Mouse (Mus musculus) heart, postnatal 36 days (tissue): ENCODE data around the gene Ksr2. TPM values are rescaled to one million over a fixed set of nuclear protein-coding genes. Genes with fewer than 3 reads are reported as not detected.
"Not testable (repeated sequence)": the region's sequence is repeated elsewhere in the genome, so short reads cannot be mapped to it uniquely, and the experiment has no call there.

ENCODE experiments used
- DNase-seq, 2 experiments: peaks; one replicate each; pipeline ENCODE4 v3.0.0; 2021 to 2022
- intact Hi-C: fragments of 180-260 bp; cut with DNase I; formaldehyde crosslinking; loops from one replicate; pipeline ENCODE4 v1.15.1; 2025
- total RNA-seq, 2 experiments: library from RNA; stranded (reverse); gene quantifications; 2 replicates each; pipeline ENCODE4 v1.2.3; 2021

The Ksr2 gene
- total RNA-seq, result under 1 TPM in 1 of 2 experiments, not detected in 1; 0.11 TPM

GRCm38 (mm10) chr5:117413507-117414501 is at the start of gene Ksr2:
Gene Ksr2 (plus strand): TSS chr5:117414000.
- intact Hi-C loops, result no loop called here
- DNase-seq, result no peak

GRCm38 (mm10) chr5:117364821-117365220 is 49.0 kb upstream of the Ksr2 start:
- DNase-seq, result no peak
- intact Hi-C loops, result no loop called here

GRCm38 (mm10) chr5:117365904-117366561 is 47.8 kb upstream of the Ksr2 start:
- intact Hi-C loops, result no loop called here
- no peak for DNase-seq

GRCm38 (mm10) chr5:117367206-117367605 is 46.6 kb upstream of the Ksr2 start:
- intact Hi-C loops, result no loop called here
- no peak for DNase-seq

GRCm38 (mm10) chr5:117370592-117370991 is 43.2 kb upstream of the Ksr2 start:
- intact Hi-C loops, result loop anchor here (2.0 kb wide), 1 partner anchor 16 kb away; no protein-coding TSS in a partner anchor
- DNase-seq, result peak in 1 of 2 experiments; percentile 30

GRCm38 (mm10) chr5:117373418-117373817 is 40.4 kb upstream of the Ksr2 start:
- no peak for DNase-seq
- intact Hi-C loops, result no loop called here

- intact Hi-C loops, result no loop called here
- no peak for DNase-seq
Observed at GRCm38 (mm10) chr5:117374372-117375049, 39.3 kb upstream of the Ksr2 start.

- intact Hi-C loops, result no loop called here
- DNase-seq, result no peak
Observed at GRCm38 (mm10) chr5:117376331-117376761, 37.5 kb upstream of the Ksr2 start.

- DNase-seq, intact Hi-C loops: not testable (repeated sequence)
Observed at GRCm38 (mm10) chr5:117377731-117378130, 36.1 kb upstream of the Ksr2 start.

GRCm38 (mm10) chr5:117380199-117380598 is 33.6 kb upstream of the Ksr2 start:
- intact Hi-C loops, result no loop called here

GRCm38 (mm10) chr5:117381785-117382184 is 32.0 kb upstream of the Ksr2 start:
- DNase-seq, result no peak
- intact Hi-C loops, result no loop called here

More at GRCm38 (mm10) chr5:117380199-117380598, 33.6 kb upstream of the Ksr2 start:
- no peak for DNase-seq

GRCm38 (mm10) chr5:117383198-117383597 is 30.6 kb upstream of the Ksr2 start:
- DNase-seq, result no peak
- intact Hi-C loops, result no loop called here

- DNase-seq, result peak in 1 of 2 experiments; percentile 40
- intact Hi-C loops, result loop anchor here (2.0 to 5.0 kb wide), 2 partner anchors 74 to 271 kb away; partner anchors contain the start of gene Suds3
Observed at GRCm38 (mm10) chr5:117388296-117388751, 25.5 kb upstream of the Ksr2 start.

GRCm38 (mm10) chr5:117388877-117389276 is 24.9 kb upstream of the Ksr2 start, which contains the start of gene Rfc5:
Gene Rfc5 (minus strand): TSS chr5:117389047.
- intact Hi-C loops, result loop anchor here (1.0 to 5.0 kb wide), 3 partner anchors 74 to 272 kb away; partner anchors contain the start of gene Suds3
- DNase-seq, result peak; percentile 93 to 94

GRCm38 (mm10) chr5:117390895-117391294 is 22.9 kb upstream of the Ksr2 start:
- intact Hi-C loops, result no loop called here
- DNase-seq, result no peak

- intact Hi-C loops, result no loop called here
- DNase-seq, result no peak
Observed at GRCm38 (mm10) chr5:117395834-117396233, 18.0 kb upstream of the Ksr2 start.

GRCm38 (mm10) chr5:117396596-117397014 is 17.2 kb upstream of the Ksr2 start:
- DNase-seq, result no peak
- intact Hi-C loops, result no loop called here

- no peak for DNase-seq
- intact Hi-C loops, result no loop called here
Observed at GRCm38 (mm10) chr5:117397371-117397770, 16.4 kb upstream of the Ksr2 start.

GRCm38 (mm10) chr5:117398007-117398550 is 15.7 kb upstream of the Ksr2 start:
- intact Hi-C loops, result no loop called here

GRCm38 (mm10) chr5:117399281-117399680 is 14.5 kb upstream of the Ksr2 start:
- no peak for DNase-seq
- intact Hi-C loops, result no loop called here

More at GRCm38 (mm10) chr5:117398007-117398550, 15.7 kb upstream of the Ksr2 start:
- no peak for DNase-seq
